Mouse (Mus musculus) brown adipose tissue, adult 24 weeks (tissue): Measurements from ENCODE around the gene Eif5a. TPM values are rescaled to one million over a fixed set of nuclear protein-coding genes. Genes with fewer than 3 reads are reported as not detected.

Experiments used
- H3K27ac ChIP-seq: fragments of 200-500 bp; replicated peaks from 2 replicates; pipeline ENCODE4 v1.5.1; 2012; ENCODE audit warnings: low read depth, mild to moderate bottlenecking, low read length
- H3K4me1 ChIP-seq: fragments of 200-500 bp; 2 replicates; pipeline ENCODE4 v1.6.1; 2012; ENCODE audit warnings: low read length, mixed read lengths; ENCODE audit not compliant: control insufficient read depth, insufficient read depth, insufficient read length
- H3K4me3 ChIP-seq: fragments of 200-500 bp; 2 replicates; pipeline ENCODE4 v1.5.1; 2012; ENCODE audit warnings: low read depth, mild to moderate bottlenecking, low read length, moderate library complexity; ENCODE audit not compliant: insufficient read depth
- polyA plus RNA-seq: library from polyadenylated mRNA; stranded (reverse); fragments of >200 nt; gene quantifications from 2 replicates; pipeline ENCODE4 v1.2.4, GENCODE M21; 2012; ENCODE audit not compliant: missing spikeins, insufficient read depth, insufficient read length

Gene Eif5a
- polyA plus RNA-seq, 1 experiment, result 424 TPM

DNA sequence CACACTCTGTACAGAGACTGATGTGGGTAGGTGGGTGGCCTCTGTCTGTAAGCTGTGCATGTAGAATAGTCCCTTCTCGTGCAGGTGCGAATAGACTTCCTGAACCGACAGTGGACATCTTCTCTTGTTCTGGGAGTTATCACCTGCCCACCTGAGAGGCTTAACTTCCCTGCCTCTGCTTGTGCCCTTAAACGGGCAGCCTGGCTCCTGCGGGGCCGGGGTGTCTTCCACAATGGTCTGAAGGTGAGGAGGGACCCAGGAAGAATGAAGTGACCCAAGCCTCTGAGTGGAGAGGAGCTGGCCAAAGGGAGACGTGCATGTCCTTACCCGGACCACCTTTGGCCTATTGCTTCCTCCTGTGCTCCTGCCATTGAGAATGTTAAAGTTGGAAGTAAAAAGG, 11.6 kb downstream of the Eif5a start:
- Histone ChIP-seq H3K4me1 (peaks cover 3% of the 10 kb centered on the region; the same call in 1 of the 2 replicates), H3K4me3 (no peak overlapping the region), H3K27ac (no peak overlapping the region)

DNA sequence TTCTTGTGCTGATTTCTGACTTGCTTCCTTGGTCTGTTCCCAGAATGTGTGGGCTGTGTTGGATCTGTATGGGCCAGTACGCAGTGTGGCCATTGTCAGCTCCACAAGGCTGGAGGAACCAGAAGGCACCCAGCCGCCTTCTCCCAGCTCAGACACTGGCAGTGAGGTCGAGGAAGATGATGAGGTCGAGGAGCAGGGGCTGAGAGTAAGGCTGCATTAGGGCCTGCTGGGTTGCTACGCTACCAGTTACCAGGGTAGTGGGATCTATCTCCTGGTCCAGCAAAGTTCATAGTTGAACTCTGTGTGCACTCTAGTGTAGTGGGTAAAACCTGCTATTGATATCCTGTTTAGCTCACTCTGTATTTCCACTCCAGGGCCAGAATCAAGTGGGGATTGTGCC, 12.6 kb downstream of the Eif5a start:
- Histone ChIP-seq H3K27ac (no peak overlapping the region), H3K4me3 (no peak overlapping the region), H3K4me1 (peaks cover 3% of the 10 kb centered on the region; the same call in 1 of the 2 replicates)

DNA sequence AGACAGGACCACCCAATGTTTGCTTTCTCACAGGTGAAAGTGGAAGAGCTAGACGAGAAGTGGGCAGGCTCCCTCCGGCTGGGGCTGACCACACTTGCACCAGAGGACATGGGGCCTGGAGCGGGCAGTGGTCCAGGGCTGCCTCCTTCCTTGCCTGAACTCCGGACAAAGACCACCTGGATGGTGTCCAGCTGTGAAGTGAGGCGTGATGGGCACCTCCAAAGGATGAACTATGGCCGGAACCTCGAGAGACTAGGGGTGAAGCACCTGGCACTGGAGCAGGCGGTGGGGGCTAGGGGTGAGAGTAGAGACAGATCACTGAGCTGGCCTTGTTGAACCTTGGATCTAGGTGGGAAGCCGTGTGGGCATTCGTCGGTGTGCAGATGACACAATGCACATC, 13.1 kb downstream of the Eif5a start:
- Histone ChIP-seq H3K4me3 (no peak overlapping the region), H3K27ac (no peak overlapping the region), H3K4me1 (peaks cover 3% of the 10 kb centered on the region; the same call in 1 of the 2 replicates)

DNA sequence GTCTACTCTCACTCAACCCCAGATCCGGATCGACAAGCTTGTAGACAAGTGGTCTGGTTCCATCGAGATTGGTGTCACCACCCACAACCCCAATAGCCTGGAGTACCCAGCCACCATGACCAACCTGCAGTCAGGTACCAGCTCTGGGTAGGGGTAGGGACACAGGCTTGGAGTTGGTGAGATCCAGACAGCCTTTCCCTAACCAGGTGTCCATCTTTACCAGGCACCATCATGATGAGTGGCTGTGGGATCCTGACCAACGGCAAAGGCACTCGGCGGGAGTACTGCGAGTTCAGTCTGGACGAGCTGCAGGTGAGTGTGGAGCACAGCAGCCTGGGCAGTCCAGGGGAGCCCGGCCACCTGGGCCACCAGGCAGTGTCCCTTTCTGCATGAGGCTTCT, 17.4 kb downstream of the Eif5a start:
- Histone ChIP-seq H3K4me3 (no peak overlapping the region), H3K27ac (no peak overlapping the region), H3K4me1 (peaks cover 8% of the 10 kb centered on the region; the same call in 1 of the 2 replicates)

DNA sequence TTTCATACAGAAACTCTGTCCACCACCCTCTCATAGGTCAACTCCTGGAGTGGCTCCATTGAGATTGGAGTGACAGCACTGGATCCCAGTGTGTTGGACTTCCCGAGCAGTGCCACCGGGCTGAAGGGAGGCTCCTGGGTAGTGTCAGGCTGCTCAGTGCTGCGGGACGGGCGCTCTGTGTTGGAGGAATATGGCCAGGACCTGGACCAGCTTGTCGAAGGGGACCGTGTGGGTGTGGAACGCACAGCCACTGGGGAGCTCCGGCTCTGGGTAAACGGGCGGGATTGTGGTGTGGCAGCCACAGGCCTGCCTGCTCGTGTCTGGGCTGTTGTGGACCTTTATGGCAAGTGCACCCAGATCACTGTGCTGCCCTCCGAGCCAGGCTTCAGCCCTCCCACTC, 18.8 kb downstream of the Eif5a start:
- no peak overlapping the region for H3K4me3 ChIP-seq

DNA sequence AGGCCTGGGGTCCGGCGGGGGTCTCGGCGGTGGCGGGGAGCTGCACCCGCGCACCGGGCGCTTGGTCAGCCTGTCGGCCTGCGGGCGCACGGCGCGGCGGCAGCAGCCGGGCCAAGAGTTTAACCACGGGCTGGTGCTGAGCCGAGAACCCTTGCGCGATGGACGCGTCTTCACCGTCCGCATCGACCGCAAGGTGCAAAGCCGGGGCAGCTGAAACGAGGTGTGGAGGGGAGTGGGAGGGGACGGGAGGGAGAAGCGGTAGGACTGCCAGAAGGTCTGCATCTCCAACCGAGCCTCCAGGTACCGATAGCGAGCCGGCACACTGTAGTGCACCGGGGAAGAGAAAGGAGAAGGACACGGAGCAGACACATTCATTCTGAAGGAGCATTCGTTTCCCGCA, 19.8 kb downstream of the Eif5a start:
- Histone ChIP-seq H3K4me1 (peaks cover 8% of the 10 kb centered on the region; the same call in 1 of the 2 replicates), H3K4me3 (peak overlapping the region; percentile 66), H3K27ac (no peak overlapping the region)

More for the DNA sequence above, 18.8 kb downstream of the Eif5a start:
- no peak overlapping the region for H3K27ac ChIP-seq
- peaks cover 8% of the 10 kb centered on the region; the same call in 1 of the 2 replicates for H3K4me1 ChIP-seq

DNA sequence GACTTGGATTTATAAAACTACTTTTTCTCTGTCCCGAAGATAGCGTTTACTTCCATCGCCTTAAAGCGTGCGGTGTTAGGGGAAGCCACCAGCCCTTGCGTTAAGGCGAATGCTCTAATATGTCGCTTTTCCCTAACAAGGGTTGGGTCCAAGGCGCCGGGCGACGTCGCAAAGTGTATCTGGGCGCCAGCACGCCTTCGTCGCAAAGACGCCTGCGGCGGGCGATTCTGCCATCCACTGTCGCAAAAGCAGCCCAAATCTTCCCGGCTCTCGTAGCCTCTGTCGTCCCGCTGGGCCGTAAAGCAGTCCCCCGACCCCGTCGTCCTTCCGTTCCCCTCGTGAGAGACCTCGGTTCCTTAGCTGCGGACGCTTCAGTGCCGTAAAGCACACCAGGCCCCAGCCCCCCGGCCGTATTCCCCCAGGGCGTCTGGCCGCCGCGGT, 20.3 kb downstream of the Eif5a start:
- peak overlapping the region; percentile 67 for H3K4me3 ChIP-seq
- peak overlapping the region; percentile 93 for H3K27ac ChIP-seq
- H3K4me1 ChIP-seq, result peaks cover 8% of the 10 kb centered on the region; the same call in 1 of the 2 replicates

DNA sequence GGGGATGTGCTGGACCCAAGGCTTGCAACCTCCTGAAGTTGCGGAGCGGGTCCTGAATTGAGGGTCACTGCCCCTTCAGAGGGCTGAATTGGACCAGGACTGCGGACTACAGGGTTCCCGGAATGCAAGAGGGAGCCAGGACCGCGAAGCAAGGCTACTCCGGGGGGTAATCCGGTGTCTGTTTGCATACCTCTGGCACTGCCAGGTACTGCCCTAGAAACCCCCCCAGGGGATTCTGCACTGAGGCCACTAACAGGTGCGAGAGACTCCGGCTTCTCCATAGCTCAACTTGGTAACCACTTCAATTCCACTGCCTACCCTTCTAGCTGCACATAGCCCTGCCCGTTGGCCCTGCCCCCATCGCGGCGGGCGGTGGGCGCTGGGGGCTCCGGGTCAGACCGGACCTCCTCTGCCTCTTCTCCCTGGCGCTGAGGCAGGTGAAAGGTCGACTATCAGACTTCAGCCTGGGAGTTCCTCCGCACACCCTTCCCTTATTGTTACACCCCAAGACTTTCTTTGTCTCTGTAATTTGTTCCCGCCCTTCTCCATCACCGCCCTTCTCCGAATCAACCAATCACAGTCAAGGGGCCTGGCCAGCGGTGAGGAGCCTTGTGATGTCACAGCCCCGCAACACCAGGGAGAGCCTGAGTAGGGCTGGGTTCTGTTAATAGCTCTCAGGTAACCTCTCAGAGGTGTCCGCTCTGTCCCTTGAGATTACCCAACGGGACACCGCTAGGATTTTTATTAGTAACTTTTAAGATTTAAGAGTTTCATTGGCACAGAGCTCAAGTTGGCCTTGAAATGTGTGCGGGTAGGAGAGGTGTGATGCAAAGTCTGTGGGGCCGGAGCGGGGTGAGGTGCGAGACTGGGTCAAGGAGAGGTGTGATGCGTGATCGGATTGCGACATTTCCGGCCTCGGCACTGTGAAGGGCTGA, 21.0 kb downstream of the Eif5a start, which contains the start of the genes 2810408A11Rik and Neurl4:
2810408A11Rik (minus strand) TSS at position 517 of the 935 bp plus-strand sequence.
Neurl4 (plus strand) TSS at position 602 of the 935 bp plus-strand sequence.
- H3K4me1 ChIP-seq, result peaks cover 8% of the 10 kb centered on the region; the same call in 1 of the 2 replicates
- peak within 1 kb of the TSS; percentile 67 for H3K4me3 ChIP-seq
- H3K27ac ChIP-seq, result peak within 1 kb of the TSS; percentile 93

DNA sequence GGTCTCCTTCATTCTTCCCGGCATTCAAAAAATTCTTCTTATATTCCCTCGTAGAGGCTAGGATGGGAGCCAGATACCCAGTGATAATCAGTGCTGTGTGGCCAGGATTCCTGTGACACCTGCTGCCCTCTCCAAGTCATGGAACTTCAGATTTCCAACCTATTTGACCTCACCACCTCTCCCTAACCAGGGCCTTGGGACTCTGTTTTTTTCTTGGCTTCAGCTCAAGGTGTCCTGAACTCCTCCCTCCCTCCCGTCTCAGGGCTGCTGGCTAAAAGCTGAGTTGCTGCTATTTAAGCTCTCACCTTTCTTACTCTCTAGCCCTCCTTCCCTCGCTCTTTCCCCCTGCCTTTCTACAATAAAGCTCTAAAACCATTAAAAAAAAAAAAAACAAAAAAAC, 21.9 kb downstream of the Eif5a start:
- Histone ChIP-seq H3K4me3 (no peak overlapping the region), H3K27ac (no peak overlapping the region), H3K4me1 (peaks cover 8% of the 10 kb centered on the region; the same call in 1 of the 2 replicates)

DNA sequence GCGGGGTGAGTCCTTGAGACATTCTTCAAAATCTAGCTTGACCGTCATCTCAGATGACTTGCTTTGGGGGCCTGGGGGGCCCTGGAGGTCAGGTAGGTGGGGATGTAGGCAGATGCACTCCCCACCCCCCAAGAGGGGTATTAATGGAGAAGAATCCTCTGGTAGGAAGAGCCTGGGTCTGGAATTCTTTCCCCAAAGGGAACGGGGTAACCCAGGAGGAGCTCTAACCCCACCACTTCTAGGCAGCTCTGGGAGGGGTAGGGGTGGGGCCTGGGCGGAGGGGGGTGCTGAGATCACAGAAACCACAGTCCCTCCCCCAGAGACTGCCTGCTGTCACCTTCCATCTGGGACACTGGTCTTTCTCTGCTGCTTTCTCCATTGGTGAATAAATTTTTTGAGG, 26.5 kb downstream of the Eif5a start, which contains the start of gene Acap1:
Acap1 (minus strand) TSS at position 249 of the 400 bp plus-strand sequence.
- Histone ChIP-seq H3K4me3 (no peak within 1 kb of the TSS), H3K4me1 (peaks cover under 1% of the 10 kb centered on the region; the same call in 1 of the 2 replicates), H3K27ac (no peak within 1 kb of the TSS)

DNA sequence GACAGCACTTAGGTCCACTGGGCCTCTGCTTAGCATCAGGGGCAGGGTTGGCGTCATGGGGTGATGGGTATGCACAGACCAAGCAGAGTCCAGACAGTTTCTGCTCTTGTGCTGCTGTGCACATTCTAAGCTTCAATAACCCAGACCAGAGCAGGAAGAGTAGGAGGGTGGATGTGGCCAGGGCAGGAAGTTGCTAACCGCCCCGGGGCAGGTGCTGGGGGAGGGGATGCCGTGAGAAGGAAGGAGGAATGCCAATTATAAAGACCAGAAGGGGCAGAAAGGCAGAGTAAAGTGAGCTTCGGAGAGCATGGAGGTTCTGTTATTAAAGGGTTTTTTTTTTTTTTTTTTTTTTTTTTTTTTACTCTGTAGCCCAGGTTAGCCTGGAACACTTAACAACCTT, 27.1 kb downstream of the Eif5a start:
- Histone ChIP-seq H3K4me1 (no peaks in the 10 kb centered on the region), H3K4me3 (no peak overlapping the region), H3K27ac (no peak overlapping the region)

DNA sequence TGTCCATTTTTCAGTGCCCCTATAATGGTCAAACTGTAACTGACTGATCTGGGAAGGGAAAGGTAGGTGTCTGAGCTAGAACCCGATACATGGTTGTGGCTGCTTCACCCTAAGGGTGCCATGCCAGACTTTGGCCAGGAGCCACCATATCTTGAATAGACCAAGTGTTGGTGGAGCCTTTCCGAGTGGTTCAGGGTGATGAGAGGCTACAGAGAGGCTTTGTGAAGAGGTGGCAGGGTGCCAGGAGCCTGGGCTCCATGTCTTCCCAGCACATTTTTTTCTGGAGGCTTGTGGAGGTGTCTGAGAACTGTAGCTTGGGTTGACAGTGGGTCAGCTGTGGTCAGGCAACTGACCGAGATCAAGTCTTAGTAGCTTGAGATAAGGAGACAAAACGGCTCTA, 30.3 kb downstream of the Eif5a start:
- Histone ChIP-seq H3K4me3 (no peak overlapping the region), H3K27ac (no peak overlapping the region), H3K4me1 (no peaks in the 10 kb centered on the region)

DNA sequence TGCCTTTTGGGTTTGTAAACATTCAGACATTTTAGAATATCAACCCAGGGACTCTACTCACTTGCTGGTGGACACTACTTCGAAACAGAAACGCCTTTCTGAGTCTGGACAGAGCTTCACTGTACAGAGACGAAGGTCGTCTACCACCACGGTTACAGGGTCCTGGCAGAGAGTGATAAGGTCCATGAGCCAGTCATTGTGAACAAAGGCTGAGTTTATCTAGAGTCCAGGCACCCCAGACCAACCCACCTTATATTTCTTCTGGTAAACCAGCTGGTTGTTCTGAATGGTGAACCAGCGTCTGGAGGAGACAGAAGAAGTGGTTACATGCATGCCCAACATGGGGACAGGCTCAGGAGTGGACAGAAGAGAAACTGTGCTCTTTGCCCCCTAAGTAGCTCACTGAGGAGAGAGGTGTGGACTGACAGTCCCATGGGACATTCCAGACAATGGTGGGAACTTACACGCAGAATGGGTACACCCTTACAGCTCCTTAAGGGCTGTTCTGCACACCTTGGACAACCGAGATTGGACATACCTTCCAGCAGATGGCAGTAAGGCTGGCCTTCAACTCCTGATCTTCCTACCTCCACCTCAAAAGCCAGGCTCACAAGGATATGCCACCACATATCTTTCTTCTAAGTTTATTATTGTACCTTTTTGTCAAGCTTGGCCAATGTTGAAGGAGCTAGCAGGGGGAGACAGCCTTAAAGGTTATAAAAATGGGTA, 34.7 kb downstream of the Eif5a start:
- 0 out of 2 replicates have a peak overlapping the region, but pooled peaks have one; percentile 13 for H3K4me3 ChIP-seq
- H3K27ac ChIP-seq, result peak overlapping the region; percentile 59
- peaks cover 5% of the 10 kb centered on the region for H3K4me1 ChIP-seq

DNA sequence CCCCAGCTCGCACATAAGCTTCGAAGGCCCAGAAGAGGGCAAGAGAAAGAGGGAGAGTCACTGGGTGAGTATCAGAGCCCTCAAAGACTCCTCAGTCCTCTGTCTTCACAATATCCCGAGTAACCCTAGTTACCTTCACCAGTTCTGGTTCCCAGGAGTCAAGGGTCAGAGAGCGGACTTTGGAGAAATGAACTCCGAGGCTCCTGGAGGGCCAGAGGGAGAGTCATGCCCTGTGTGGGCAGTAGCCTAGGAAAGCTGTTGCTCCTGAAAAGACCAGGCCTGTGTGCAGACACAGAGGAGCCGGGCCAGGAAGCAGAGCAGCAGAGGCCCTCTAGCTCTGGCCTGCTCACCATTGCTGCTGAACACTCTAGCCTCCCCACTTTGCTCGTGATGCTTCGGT, 37.1 kb downstream of the Eif5a start:
- Histone ChIP-seq H3K4me3 (peak overlapping the region; percentile 49), H3K27ac (peak overlapping the region; percentile 85), H3K4me1 (peaks cover 5% of the 10 kb centered on the region)

DNA sequence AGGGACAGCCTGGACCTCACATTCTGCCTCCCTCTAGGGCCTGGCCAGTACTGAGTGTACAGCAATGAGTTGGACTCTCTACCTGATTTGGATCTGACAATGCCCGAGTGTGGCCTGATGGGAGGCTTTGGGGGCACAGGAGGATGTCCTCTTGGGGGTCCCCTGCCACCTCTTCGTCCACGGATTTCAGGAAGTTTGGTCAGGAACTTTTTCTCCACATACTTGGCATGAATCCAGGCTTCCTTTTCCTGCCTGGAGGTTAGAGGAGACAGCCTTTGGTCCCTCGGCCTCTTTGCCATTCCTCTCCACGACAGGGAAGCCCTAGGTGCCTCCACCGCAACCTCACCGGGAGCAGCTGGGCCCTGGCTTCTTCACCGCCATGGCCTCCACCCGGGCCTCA, 37.5 kb downstream of the Eif5a start:
- Histone ChIP-seq H3K4me3 (peak overlapping the region; percentile 49), H3K4me1 (peaks cover 8% of the 10 kb centered on the region), H3K27ac (peak overlapping the region; percentile 85)
